Mouse (Mus musculus) spleen, postnatal 36 days (tissue): ENCODE data around the gene Zdhhc1.

Source experiments
- DNase-seq, 2 experiments: peaks; one replicate each; pipeline ENCODE4 v3.0.0; 2022; ENCODE audit warnings: low spot score in 2 of 2, mixed read lengths in 1 of 2

The Zdhhc1 gene

GRCm38 (mm10) chr8:105476628-105477413 is 19.9 kb downstream of the Zdhhc1 start:
- DNase-seq, result peak; percentile 26 to 35

- no peak for DNase-seq
Measured at GRCm38 (mm10) chr8:105476161-105476560, 20.5 kb downstream of the Zdhhc1 start.

- no peak for DNase-seq
Measured at GRCm38 (mm10) chr8:105475742-105476141, 21.0 kb downstream of the Zdhhc1 start.

GRCm38 (mm10) chr8:105475254-105475653 is 21.4 kb downstream of the Zdhhc1 start:
- DNase-seq, result no peak

- no peak for DNase-seq
Measured at GRCm38 (mm10) chr8:105474680-105475079, 22.0 kb downstream of the Zdhhc1 start.

GRCm38 (mm10) chr8:105473816-105474606 is 22.7 kb downstream of the Zdhhc1 start:
- DNase-seq, result no peak

- DNase-seq, result no peak
Measured at GRCm38 (mm10) chr8:105472983-105473382, 23.7 kb downstream of the Zdhhc1 start.

GRCm38 (mm10) chr8:105472414-105472932 is 24.2 kb downstream of the Zdhhc1 start:
- no peak for DNase-seq

GRCm38 (mm10) chr8:105471314-105472015 is 25.2 kb downstream of the Zdhhc1 start, which contains the start of gene Tppp3:
TSS of gene Tppp3 (minus strand) at chr8:105471526.
- peak; percentile 68 to 71 for DNase-seq

- DNase-seq, result no peak
Measured at GRCm38 (mm10) chr8:105470681-105471313, 25.9 kb downstream of the Zdhhc1 start.

- DNase-seq, result no peak
Measured at GRCm38 (mm10) chr8:105470262-105470661, 26.4 kb downstream of the Zdhhc1 start.

GRCm38 (mm10) chr8:105469816-105470215 is 26.9 kb downstream of the Zdhhc1 start:
- no peak for DNase-seq

- DNase-seq, result no peak
Measured at GRCm38 (mm10) chr8:105469041-105469695, 27.5 kb downstream of the Zdhhc1 start.

GRCm38 (mm10) chr8:105468002-105468720 is 28.5 kb downstream of the Zdhhc1 start:
- no peak for DNase-seq

- no peak for DNase-seq
Measured at GRCm38 (mm10) chr8:105467396-105467985, 29.2 kb downstream of the Zdhhc1 start.

GRCm38 (mm10) chr8:105466700-105467291 is 29.9 kb downstream of the Zdhhc1 start:
- no peak for DNase-seq

- no peak for DNase-seq
Measured at GRCm38 (mm10) chr8:105466246-105466645, 30.5 kb downstream of the Zdhhc1 start.

GRCm38 (mm10) chr8:105464595-105464994 is 32.1 kb downstream of the Zdhhc1 start:
- no peak for DNase-seq

- no peak for DNase-seq
Measured at GRCm38 (mm10) chr8:105461085-105461803, 35.5 kb downstream of the Zdhhc1 start.
